Mouse (Mus musculus): ENCODE data around the gene Mnat1.

DNA sequence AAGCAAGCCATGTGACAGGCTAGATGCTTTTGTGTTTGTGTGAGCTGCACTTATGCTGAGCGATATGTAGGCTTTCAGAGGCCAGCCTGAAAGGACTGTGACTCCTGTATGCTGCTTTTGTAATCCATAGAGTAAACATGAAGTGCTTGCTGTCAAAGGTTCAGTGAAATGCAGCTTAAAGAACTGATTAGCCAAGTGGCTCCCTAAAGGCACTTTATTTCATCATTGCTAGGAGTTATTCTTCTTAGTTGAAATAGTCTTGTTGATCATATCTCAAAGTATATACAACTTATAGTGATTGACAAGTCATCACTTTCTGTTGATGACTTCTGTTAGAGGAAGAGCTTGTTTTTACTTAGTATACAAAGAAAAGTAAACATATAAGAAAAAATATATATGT lies 83.9 kb downstream of the Mnat1 start:
- TF ChIP-seq CTCF (IDR thresholded peaks at IDR 0.05; ENCODE audit: control insufficient read depth, insufficient read depth, insufficient read length) (no peak), MAX (IDR thresholded peaks at IDR 0.05) (no peak), USF1 (IDR thresholded peaks at IDR 0.05; ENCODE audit: low read depth) (no peak)

All from C2C12 (cell line).